Mouse (Mus musculus): Measurements from ENCODE around the gene Mmp19. TPM values are rescaled to one million over a fixed set of nuclear protein-coding genes. Genes with fewer than 3 reads are reported as not detected.
"Not testable (repeated sequence)": the region's sequence is repeated elsewhere in the genome, so short reads cannot be mapped to it uniquely, and the experiment has no call there.

The Mmp19 gene
- polyA plus RNA-seq, 1 experiment from 2014 or later, result 1.7 TPM

GRCm38 (mm10) chr10:128804271-128805091, 13.8 kb downstream of the Mmp19 start, which contains the start of gene Tmem198b:
TSS of gene Tmem198b (minus strand) at chr10:128804370.
- H3K4me3 ChIP-seq, result peak within 1 kb of the TSS; percentile 89
- no peaks in the 10 kb centered on the region for H3K9me3 ChIP-seq
- H3K36me3 ChIP-seq, result peaks cover 38% of the 10 kb centered on the region
- peak; percentile 90 for DNase-seq (ENCODE audit: low spot score)
- peak within 1 kb of the TSS; percentile 95 for H3K27ac ChIP-seq
- under 1% methylated on average over 27 of the region's 28 CpGs for WGBS
- H3K4me1 ChIP-seq, result peaks cover 55% of the 10 kb centered on the region
- H3K27me3 ChIP-seq (ENCODE audit: insufficient read depth, poor library complexity, severe bottlenecking), result no peaks in the 10 kb centered on the region

GRCm38 (mm10) chr10:128805092-128806000, 14.6 kb downstream of the Mmp19 start:
- DNase-seq (ENCODE audit: low spot score), result peak; percentile 99
- no peaks in the 10 kb centered on the region for H3K27me3 ChIP-seq (ENCODE audit: insufficient read depth, poor library complexity, severe bottlenecking)
- under 1% methylated on average over 68 of the region's 70 CpGs for WGBS
- H3K9me3 ChIP-seq, result no peaks in the 10 kb centered on the region
- H3K27ac ChIP-seq, result peak overlapping the region; percentile 95
- peak overlapping the region; percentile 89 for H3K4me3 ChIP-seq
- peaks cover 58% of the 10 kb centered on the region for H3K4me1 ChIP-seq
- peaks cover 37% of the 10 kb centered on the region for H3K36me3 ChIP-seq

GRCm38 (mm10) chr10:128806086-128806485, 15.4 kb downstream of the Mmp19 start:
- Histone ChIP-seq H3K4me3 (peak overlapping the region; percentile 89), H3K9me3 (no peaks in the 10 kb centered on the region), H3K4me1 (peaks cover 58% of the 10 kb centered on the region), H3K27me3 (ENCODE audit: insufficient read depth, poor library complexity, severe bottlenecking) (no peaks in the 10 kb centered on the region), H3K36me3 (peaks cover 32% of the 10 kb centered on the region), H3K27ac (peak overlapping the region; percentile 95)
- 64% methylated on average over 6 of the region's 6 CpGs for WGBS
- DNase-seq (ENCODE audit: low spot score), result no peak

- Histone ChIP-seq H3K4me3 (peak overlapping the region; percentile 89), H3K9me3 (no peaks in the 10 kb centered on the region), H3K27ac (no peak overlapping the region), H3K4me1 (peaks cover 57% of the 10 kb centered on the region), H3K27me3 (ENCODE audit: insufficient read depth, poor library complexity, severe bottlenecking) (no peaks in the 10 kb centered on the region), H3K36me3 (peaks cover 24% of the 10 kb centered on the region)
- 86% methylated on average over 8 of the region's 8 CpGs for WGBS
- DNase-seq (ENCODE audit: low spot score), result no peak
Observed at GRCm38 (mm10) chr10:128807018-128807417, 16.3 kb downstream of the Mmp19 start.

GRCm38 (mm10) chr10:128817033-128817432, 26.3 kb downstream of the Mmp19 start, which contains the start of gene Sarnp:
TSS of gene Sarnp (plus strand) at chr10:128817333.
- WGBS, result 90% methylated on average over 13 of the region's 13 CpGs
- H3K36me3 ChIP-seq, result peaks cover 68% of the 10 kb centered on the region
- H3K27ac ChIP-seq, result no peak within 1 kb of the TSS

GRCm38 (mm10) chr10:128820217-128820616, 29.5 kb downstream of the Mmp19 start:
- H3K27ac ChIP-seq, result no peak overlapping the region
- no peaks in the 10 kb centered on the region for H3K9me3 ChIP-seq
- peaks cover 16% of the 10 kb centered on the region for H3K4me1 ChIP-seq
- no peak for DNase-seq (ENCODE audit: low spot score)
- no peak overlapping the region for H3K4me3 ChIP-seq
- no peaks in the 10 kb centered on the region for H3K27me3 ChIP-seq (ENCODE audit: insufficient read depth, poor library complexity, severe bottlenecking)
- H3K36me3 ChIP-seq, result peaks cover 50% of the 10 kb centered on the region
- 92% methylated on average over 4 of the region's 4 CpGs for WGBS

More at GRCm38 (mm10) chr10:128817033-128817432, 26.3 kb downstream of the Mmp19 start, which contains the start of gene Sarnp:
- no peak for DNase-seq (ENCODE audit: low spot score)
- Histone ChIP-seq H3K4me3 (no peak within 1 kb of the TSS), H3K9me3 (no peaks in the 10 kb centered on the region), H3K4me1 (peaks cover 12% of the 10 kb centered on the region), H3K27me3 (ENCODE audit: insufficient read depth, poor library complexity, severe bottlenecking) (no peaks in the 10 kb centered on the region)

- DNase-seq (ENCODE audit: low spot score), result peak; percentile 100
- no peaks in the 10 kb centered on the region for H3K27me3 ChIP-seq (ENCODE audit: insufficient read depth, poor library complexity, severe bottlenecking)
- H3K36me3 ChIP-seq, result peaks cover 40% of the 10 kb centered on the region
- H3K4me3 ChIP-seq, result peak within 1 kb of the TSS; percentile 86
- peak within 1 kb of the TSS; percentile 93 for H3K27ac ChIP-seq
- H3K9me3 ChIP-seq, result no peaks in the 10 kb centered on the region
- H3K4me1 ChIP-seq, result peaks cover 16% of the 10 kb centered on the region
- WGBS, result under 1% methylated on average over 46 of the region's 46 CpGs
Observed at GRCm38 (mm10) chr10:128821358-128822056, 30.8 kb downstream of the Mmp19 start, which contains the start of gene Ormdl2. TSS of gene Ormdl2 (minus strand) at chr10:128821645.

GRCm38 (mm10) chr10:128822135-128822534, 31.4 kb downstream of the Mmp19 start:
- H3K4me3 ChIP-seq, result peak overlapping the region; percentile 86
- DNase-seq (ENCODE audit: low spot score), result no peak
- H3K9me3 ChIP-seq, result no peaks in the 10 kb centered on the region
- H3K4me1 ChIP-seq, result peaks cover 16% of the 10 kb centered on the region
- peaks cover 38% of the 10 kb centered on the region for H3K36me3 ChIP-seq
- no peaks in the 10 kb centered on the region for H3K27me3 ChIP-seq (ENCODE audit: insufficient read depth, poor library complexity, severe bottlenecking)
- WGBS, result 3% methylated on average over 13 of the region's 13 CpGs
- peak overlapping the region; percentile 93 for H3K27ac ChIP-seq

- Histone ChIP-seq H3K4me1 (peaks cover 16% of the 10 kb centered on the region), H3K4me3 (peak overlapping the region; percentile 86), H3K36me3 (peaks cover 36% of the 10 kb centered on the region)
- 74% methylated on average over 4 of the region's 4 CpGs for WGBS
- H3K27ac ChIP-seq; DNase-seq (ENCODE audit: low spot score); H3K9me3 ChIP-seq; H3K27me3 ChIP-seq (ENCODE audit: insufficient read depth, poor library complexity, severe bottlenecking): not testable (repeated sequence)
Observed at GRCm38 (mm10) chr10:128823087-128823486, 32.4 kb downstream of the Mmp19 start.

GRCm38 (mm10) chr10:128823821-128824220, 33.1 kb downstream of the Mmp19 start:
- Histone ChIP-seq H3K36me3 (peaks cover 28% of the 10 kb centered on the region), H3K4me1 (peaks cover 16% of the 10 kb centered on the region), H3K9me3 (no peaks in the 10 kb centered on the region), H3K4me3 (no peak overlapping the region), H3K27ac (no peak overlapping the region), H3K27me3 (ENCODE audit: insufficient read depth, poor library complexity, severe bottlenecking) (no peaks in the 10 kb centered on the region)
- DNase-seq (ENCODE audit: low spot score), result no peak
- 98% methylated on average over 9 of the region's 9 CpGs for WGBS

- Histone ChIP-seq H3K9me3 (no peaks in the 10 kb centered on the region), H3K4me3 (no peak overlapping the region), H3K27me3 (ENCODE audit: insufficient read depth, poor library complexity, severe bottlenecking) (no peaks in the 10 kb centered on the region), H3K4me1 (no peaks in the 10 kb centered on the region), H3K36me3 (peaks cover 91% of the 10 kb centered on the region), H3K27ac (no peak overlapping the region)
- no peak for DNase-seq (ENCODE audit: low spot score)
Observed at GRCm38 (mm10) chr10:128837400-128837799, 46.7 kb downstream of the Mmp19 start.

GRCm38 (mm10) chr10:128839434-128839833, 48.7 kb downstream of the Mmp19 start:
- DNase-seq (ENCODE audit: low spot score), result no peak
- Histone ChIP-seq H3K9me3 (no peaks in the 10 kb centered on the region), H3K4me3 (no peak overlapping the region), H3K36me3 (peaks cover 85% of the 10 kb centered on the region), H3K27me3 (ENCODE audit: insufficient read depth, poor library complexity, severe bottlenecking) (no peaks in the 10 kb centered on the region), H3K27ac (no peak overlapping the region), H3K4me1 (no peaks in the 10 kb centered on the region)
